Mouse (Mus musculus): Measurements from ENCODE around the gene Tbc1d21. TPM values are rescaled to one million over a fixed set of nuclear protein-coding genes. Genes with fewer than 3 reads are reported as not detected.

The Tbc1d21 gene
- not detected in 2 replicates for polyA plus RNA-seq (2015; fragmentation: Nextera tagmentation; extraction: Ambion mirVana)

DNA sequence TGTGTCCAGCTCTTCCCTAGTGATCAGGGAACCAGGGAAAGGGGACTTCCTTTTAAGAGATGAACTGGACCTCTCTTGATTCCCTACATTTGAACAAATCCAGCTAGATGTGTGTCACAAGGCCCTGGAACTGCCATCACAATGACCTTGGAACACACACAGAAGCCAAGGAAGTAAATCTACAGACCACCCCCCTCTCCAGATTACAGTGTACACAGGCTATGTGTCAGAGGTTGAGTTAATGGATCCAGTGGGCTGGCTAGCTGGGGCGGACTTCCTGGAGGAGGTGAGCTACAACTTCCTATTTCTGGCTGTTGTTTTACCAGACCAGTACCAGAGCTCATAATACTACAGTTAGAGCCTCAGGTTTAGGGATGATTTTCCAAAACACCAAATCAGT, at the start of gene Tbc1d21:
TSS of gene Tbc1d21 (minus strand) at position 101 of the 400 bp plus-strand sequence.
- WGBS = 96% methylated on average over 1 of the region's 1 CpGs
- H3K27me3 ChIP-seq (ENCODE audit: control insufficient read depth, insufficient read depth, low read depth, low read length) = no peaks in the 10 kb centered on the region
- H3K36me3 ChIP-seq (ENCODE audit: control insufficient read depth, insufficient read depth, low read length) = no peaks in the 10 kb centered on the region
- no peak within 1 kb of the TSS for H3K4me2 ChIP-seq (ENCODE audit: low read length)
- no peak for ATAC-seq
- no peak within 1 kb of the TSS for H3K4me3 ChIP-seq (ENCODE audit: low read depth, low read length)
- H3K4me1 ChIP-seq (ENCODE audit: control insufficient read depth, insufficient read depth, low read length) = peaks cover 2% of the 10 kb centered on the region
- no peak within 1 kb of the TSS for H3K27ac ChIP-seq (ENCODE audit: low read length)
- H3K9me3 ChIP-seq (replicated peaks; ENCODE audit: control insufficient read depth, low read length, poor library complexity, severe bottlenecking) = no peaks in the 10 kb centered on the region
- no peak within 1 kb of the TSS for H3K9ac ChIP-seq (ENCODE audit: low read depth, low read length)

GRCm38 (mm10) chr9:58411556-58411955, 41.3 kb upstream of the Tbc1d21 start:
- Histone ChIP-seq H3K36me3 (ENCODE audit: control insufficient read depth, insufficient read depth, low read length) (no peaks in the 10 kb centered on the region), H3K4me1 (ENCODE audit: control insufficient read depth, insufficient read depth, low read length) (no peaks in the 10 kb centered on the region), H3K27me3 (ENCODE audit: control insufficient read depth, insufficient read depth, low read depth, low read length) (no peaks in the 10 kb centered on the region), H3K4me3 (ENCODE audit: low read depth, low read length) (no peak overlapping the region), H3K9me3 (replicated peaks; ENCODE audit: control insufficient read depth, low read length, poor library complexity, severe bottlenecking) (no peaks in the 10 kb centered on the region), H3K4me2 (ENCODE audit: low read length) (no peak overlapping the region), H3K27ac (ENCODE audit: low read length) (no peak overlapping the region), H3K9ac (ENCODE audit: low read depth, low read length) (no peak overlapping the region)
- WGBS = 76% methylated on average over 9 of the region's 9 CpGs
- ATAC-seq = no peak

GRCm38 (mm10) chr9:58410057-58410735, 39.9 kb upstream of the Tbc1d21 start:
- Histone ChIP-seq H3K4me2 (ENCODE audit: low read length) (no peak overlapping the region), H3K27ac (ENCODE audit: low read length) (no peak overlapping the region), H3K9me3 (replicated peaks; ENCODE audit: control insufficient read depth, low read length, poor library complexity, severe bottlenecking) (no peaks in the 10 kb centered on the region), H3K36me3 (ENCODE audit: control insufficient read depth, insufficient read depth, low read length) (no peaks in the 10 kb centered on the region), H3K9ac (ENCODE audit: low read depth, low read length) (no peak overlapping the region), H3K4me3 (ENCODE audit: low read depth, low read length) (no peak overlapping the region), H3K4me1 (ENCODE audit: control insufficient read depth, insufficient read depth, low read length) (no peaks in the 10 kb centered on the region), H3K27me3 (ENCODE audit: control insufficient read depth, insufficient read depth, low read depth, low read length) (no peaks in the 10 kb centered on the region)
- no peak for ATAC-seq
- 71% methylated on average over 4 of the region's 4 CpGs for WGBS

- Histone ChIP-seq H3K4me3 (ENCODE audit: low read depth, low read length) (no peak overlapping the region), H3K4me2 (ENCODE audit: low read length) (no peak overlapping the region), H3K9me3 (replicated peaks; ENCODE audit: control insufficient read depth, low read length, poor library complexity, severe bottlenecking) (no peaks in the 10 kb centered on the region), H3K27me3 (ENCODE audit: control insufficient read depth, insufficient read depth, low read depth, low read length) (no peaks in the 10 kb centered on the region), H3K36me3 (ENCODE audit: control insufficient read depth, insufficient read depth, low read length) (no peaks in the 10 kb centered on the region), H3K9ac (ENCODE audit: low read depth, low read length) (no peak overlapping the region), H3K4me1 (ENCODE audit: control insufficient read depth, insufficient read depth, low read length) (no peaks in the 10 kb centered on the region), H3K27ac (ENCODE audit: low read length) (no peak overlapping the region)
- WGBS = 60% methylated on average over 2 of the region's 2 CpGs
- no peak for ATAC-seq
Observed at GRCm38 (mm10) chr9:58409247-58409646, 39.0 kb upstream of the Tbc1d21 start.

GRCm38 (mm10) chr9:58404412-58404811, 34.2 kb upstream of the Tbc1d21 start:
- no peaks in the 10 kb centered on the region for H3K4me1 ChIP-seq (ENCODE audit: control insufficient read depth, insufficient read depth, low read length)
- H3K27ac ChIP-seq (ENCODE audit: low read length) = no peak overlapping the region
- no peaks in the 10 kb centered on the region for H3K27me3 ChIP-seq (ENCODE audit: control insufficient read depth, insufficient read depth, low read depth, low read length)
- WGBS = 70% methylated on average over 4 of the region's 4 CpGs
- no peaks in the 10 kb centered on the region for H3K36me3 ChIP-seq (ENCODE audit: control insufficient read depth, insufficient read depth, low read length)
- H3K4me2 ChIP-seq (ENCODE audit: low read length) = no peak overlapping the region
- H3K9ac ChIP-seq (ENCODE audit: low read depth, low read length) = no peak overlapping the region
- no peak for ATAC-seq
- H3K9me3 ChIP-seq (replicated peaks; ENCODE audit: control insufficient read depth, low read length, poor library complexity, severe bottlenecking) = no peaks in the 10 kb centered on the region
- H3K4me3 ChIP-seq (ENCODE audit: low read depth, low read length) = no peak overlapping the region

- Histone ChIP-seq H3K27me3 (ENCODE audit: control insufficient read depth, insufficient read depth, low read depth, low read length) (no peaks in the 10 kb centered on the region), H3K27ac (ENCODE audit: low read length) (no peak overlapping the region), H3K36me3 (ENCODE audit: control insufficient read depth, insufficient read depth, low read length) (no peaks in the 10 kb centered on the region), H3K9me3 (replicated peaks; ENCODE audit: control insufficient read depth, low read length, poor library complexity, severe bottlenecking) (no peaks in the 10 kb centered on the region), H3K4me1 (ENCODE audit: control insufficient read depth, insufficient read depth, low read length) (no peaks in the 10 kb centered on the region), H3K4me3 (ENCODE audit: low read depth, low read length) (no peak overlapping the region), H3K9ac (ENCODE audit: low read depth, low read length) (no peak overlapping the region), H3K4me2 (ENCODE audit: low read length) (no peak overlapping the region)
- 90% methylated on average over 6 of the region's 6 CpGs for WGBS
- no peak for ATAC-seq
Observed at GRCm38 (mm10) chr9:58401371-58402082, 31.3 kb upstream of the Tbc1d21 start.

- no peaks in the 10 kb centered on the region for H3K4me1 ChIP-seq (ENCODE audit: control insufficient read depth, insufficient read depth, low read length)
- no peaks in the 10 kb centered on the region for H3K27me3 ChIP-seq (ENCODE audit: control insufficient read depth, insufficient read depth, low read depth, low read length)
- 32% methylated on average over 5 of the region's 5 CpGs for WGBS
- H3K9me3 ChIP-seq (replicated peaks; ENCODE audit: control insufficient read depth, low read length, poor library complexity, severe bottlenecking) = no peaks in the 10 kb centered on the region
- H3K9ac ChIP-seq (ENCODE audit: low read depth, low read length) = no peak overlapping the region
- no peaks in the 10 kb centered on the region for H3K36me3 ChIP-seq (ENCODE audit: control insufficient read depth, insufficient read depth, low read length)
- H3K27ac ChIP-seq (ENCODE audit: low read length) = no peak overlapping the region
- H3K4me2 ChIP-seq (ENCODE audit: low read length) = no peak overlapping the region
- no peak for ATAC-seq
- H3K4me3 ChIP-seq (ENCODE audit: low read depth, low read length) = no peak overlapping the region
Observed at GRCm38 (mm10) chr9:58399609-58400008, 29.4 kb upstream of the Tbc1d21 start.

- Histone ChIP-seq H3K27ac (ENCODE audit: low read length) (no peak overlapping the region), H3K36me3 (ENCODE audit: control insufficient read depth, insufficient read depth, low read length) (no peaks in the 10 kb centered on the region), H3K4me3 (ENCODE audit: low read depth, low read length) (no peak overlapping the region), H3K27me3 (ENCODE audit: control insufficient read depth, insufficient read depth, low read depth, low read length) (no peaks in the 10 kb centered on the region), H3K4me1 (ENCODE audit: control insufficient read depth, insufficient read depth, low read length) (no peaks in the 10 kb centered on the region), H3K9me3 (replicated peaks; ENCODE audit: control insufficient read depth, low read length, poor library complexity, severe bottlenecking) (no peaks in the 10 kb centered on the region), H3K4me2 (ENCODE audit: low read length) (no peak overlapping the region), H3K9ac (ENCODE audit: low read depth, low read length) (no peak overlapping the region)
- ATAC-seq = no peak
- 85% methylated on average over 8 of the region's 8 CpGs for WGBS
Observed at GRCm38 (mm10) chr9:58394605-58395004, 24.4 kb upstream of the Tbc1d21 start.

DNA sequence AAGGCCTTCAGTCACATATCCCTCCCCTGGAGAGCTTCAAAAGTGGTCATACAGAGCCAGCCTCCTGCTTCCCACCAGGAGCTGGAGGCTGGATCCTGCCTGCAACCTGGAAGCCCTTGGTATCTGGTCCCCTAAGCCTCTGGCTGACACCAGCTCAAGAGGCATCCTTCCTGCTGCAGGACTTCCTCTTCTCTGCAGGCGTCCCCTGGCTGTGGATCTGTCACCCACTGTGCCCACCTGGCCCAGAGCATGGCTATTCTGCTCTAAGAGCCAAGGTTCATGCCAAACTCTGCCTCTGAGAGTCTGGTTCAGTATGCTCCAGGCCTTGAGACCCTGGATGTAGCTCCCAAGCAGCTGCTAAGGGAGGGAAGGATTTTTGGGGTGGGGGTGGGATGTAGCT, 23.6 kb upstream of the Tbc1d21 start:
- no peak overlapping the region for H3K4me2 ChIP-seq (ENCODE audit: low read length)
- no peak overlapping the region for H3K4me3 ChIP-seq (ENCODE audit: low read depth, low read length)
- 43% methylated on average over 1 of the region's 1 CpGs for WGBS
- H3K4me1 ChIP-seq (ENCODE audit: control insufficient read depth, insufficient read depth, low read length) = no peaks in the 10 kb centered on the region
- no peak overlapping the region for H3K27ac ChIP-seq (ENCODE audit: low read length)
- no peaks in the 10 kb centered on the region for H3K27me3 ChIP-seq (ENCODE audit: control insufficient read depth, insufficient read depth, low read depth, low read length)
- no peaks in the 10 kb centered on the region for H3K36me3 ChIP-seq (ENCODE audit: control insufficient read depth, insufficient read depth, low read length)
- H3K9ac ChIP-seq (ENCODE audit: low read depth, low read length) = no peak overlapping the region
- no peak for ATAC-seq
- H3K9me3 ChIP-seq (replicated peaks; ENCODE audit: control insufficient read depth, low read length, poor library complexity, severe bottlenecking) = no peaks in the 10 kb centered on the region

All from midbrain, embryonic 16.5 days (tissue).